Mouse (Mus musculus) left cerebral cortex, adult 2 months (tissue): Measurements from ENCODE around the gene Polr3b. TPM values are rescaled to one million over a fixed set of nuclear protein-coding genes. Genes with fewer than 3 reads are reported as not detected.

Source experiments
- DNase-seq, 2 experiments: peaks; one replicate each; pipeline ENCODE4 v3.0.0; 2021 to 2022; ENCODE audit warnings: low spot score in 2 of 2, mixed read lengths in 1 of 2; ENCODE audit errors: extremely low spot score in 1 of 2
- H3K27ac ChIP-seq: fragments of 200-600 bp; 2 replicates; pipeline ENCODE4 v1.8.1; 2022
- H3K4me3 ChIP-seq: fragments of 200-600 bp; 2 replicates; pipeline ENCODE4 v1.8.1; 2022
- CTCF ChIP-seq: fragments of 200-600 bp; IDR thresholded peaks from 2 replicates; pipeline ENCODE4 v1.8.1; 2022; ENCODE audit warnings: antibody characterized with exemption, mild to moderate bottlenecking, moderate library complexity
- intact Hi-C: fragments of 180-260 bp; cut with DNase I; formaldehyde crosslinking; loops from one replicate; pipeline ENCODE4 v1.15.1; 2025
- total RNA-seq, 2 experiments: library from RNA; stranded (reverse); gene quantifications; 2 replicates each; pipeline ENCODE4 v1.2.3; 2021

Gene Polr3b
- total RNA-seq, 2 experiments from 2014 or later = 15.4 to 17.1 TPM

GRCm38 (mm10) chr10:84757426-84758199, 135.5 kb downstream of the Polr3b start:
- TF ChIP-seq CTCF = no peak
- H3K4me3 ChIP-seq = no peak overlapping the region
- intact Hi-C loops = loop anchor here (5.0 kb wide), 1 partner anchor 95 kb away; no protein-coding TSS in a partner anchor
- no peak overlapping the region for H3K27ac ChIP-seq
- no peak for DNase-seq

- intact Hi-C loops = loop anchor here (5.0 kb wide), 1 partner anchor 94 kb away; no protein-coding TSS in a partner anchor
- Histone ChIP-seq H3K27ac (no peak overlapping the region), H3K4me3 (no peak overlapping the region)
- no peak for TF ChIP-seq CTCF
- no peak for DNase-seq
Observed at GRCm38 (mm10) chr10:84758200-84758468, 136.0 kb downstream of the Polr3b start.

DNA sequence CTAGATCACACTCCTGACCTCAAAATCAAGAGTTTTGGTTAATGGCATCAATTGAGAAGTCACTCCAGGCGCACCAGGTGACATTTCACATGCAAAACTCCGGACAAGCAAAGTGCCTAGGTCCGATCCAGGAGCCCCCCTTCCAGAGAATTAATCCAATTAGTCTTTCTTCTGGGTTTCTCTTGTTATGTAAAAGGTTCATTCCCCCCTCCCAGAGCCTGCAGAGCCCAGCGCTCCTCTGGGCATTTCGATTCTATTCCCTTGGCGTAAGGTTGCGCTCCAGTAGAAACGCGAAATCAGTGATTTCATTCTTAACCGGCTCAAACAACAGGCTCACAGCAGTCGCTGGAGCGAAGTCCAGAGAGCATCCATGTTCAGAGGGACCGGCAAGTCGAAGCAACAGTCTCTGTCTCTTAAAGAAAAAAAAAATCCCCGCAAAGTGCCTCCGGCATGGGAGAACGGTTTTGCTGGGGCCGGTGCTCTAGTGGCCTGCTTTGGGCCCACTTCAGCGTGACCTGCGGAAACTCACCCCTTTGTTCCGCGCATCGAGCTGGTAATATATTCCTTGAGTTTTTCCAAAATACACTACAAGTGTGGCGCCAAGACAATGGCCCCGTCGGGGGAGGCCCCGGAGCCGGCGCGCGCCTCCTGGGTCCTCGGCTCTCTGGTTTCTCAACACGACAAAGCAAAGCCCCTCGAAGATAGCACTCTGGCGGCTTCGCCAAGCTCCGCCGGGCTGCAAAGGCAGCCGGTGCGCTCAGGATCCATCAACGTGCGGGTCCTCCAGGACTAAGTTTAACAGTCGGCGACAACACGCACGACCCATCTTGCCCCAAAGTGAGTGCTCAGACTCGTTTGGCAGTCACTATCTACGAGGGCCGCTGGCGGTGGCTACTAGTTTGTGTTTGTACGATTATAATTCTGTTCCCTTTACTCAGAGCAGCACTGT, 136.7 kb downstream of the Polr3b start:
- no peak overlapping the region for H3K27ac ChIP-seq

GRCm38 (mm10) chr10:84759511-84760117, 137.5 kb downstream of the Polr3b start:
- Histone ChIP-seq H3K27ac (no peak overlapping the region), H3K4me3 (no peak overlapping the region)
- intact Hi-C loops = loop anchor here (5.0 kb wide), 1 partner anchor 93 kb away; no protein-coding TSS in a partner anchor
- no peak for TF ChIP-seq CTCF
- DNase-seq = no peak

More for the DNA sequence above, 136.7 kb downstream of the Polr3b start:
- intact Hi-C loops = loop anchor here (5.0 kb wide), 1 partner anchor 94 kb away; no protein-coding TSS in a partner anchor
- no peak for TF ChIP-seq CTCF
- DNase-seq = no peak
- peak overlapping the region; percentile 16; the same call in 1 of the 2 replicates for H3K4me3 ChIP-seq

DNA sequence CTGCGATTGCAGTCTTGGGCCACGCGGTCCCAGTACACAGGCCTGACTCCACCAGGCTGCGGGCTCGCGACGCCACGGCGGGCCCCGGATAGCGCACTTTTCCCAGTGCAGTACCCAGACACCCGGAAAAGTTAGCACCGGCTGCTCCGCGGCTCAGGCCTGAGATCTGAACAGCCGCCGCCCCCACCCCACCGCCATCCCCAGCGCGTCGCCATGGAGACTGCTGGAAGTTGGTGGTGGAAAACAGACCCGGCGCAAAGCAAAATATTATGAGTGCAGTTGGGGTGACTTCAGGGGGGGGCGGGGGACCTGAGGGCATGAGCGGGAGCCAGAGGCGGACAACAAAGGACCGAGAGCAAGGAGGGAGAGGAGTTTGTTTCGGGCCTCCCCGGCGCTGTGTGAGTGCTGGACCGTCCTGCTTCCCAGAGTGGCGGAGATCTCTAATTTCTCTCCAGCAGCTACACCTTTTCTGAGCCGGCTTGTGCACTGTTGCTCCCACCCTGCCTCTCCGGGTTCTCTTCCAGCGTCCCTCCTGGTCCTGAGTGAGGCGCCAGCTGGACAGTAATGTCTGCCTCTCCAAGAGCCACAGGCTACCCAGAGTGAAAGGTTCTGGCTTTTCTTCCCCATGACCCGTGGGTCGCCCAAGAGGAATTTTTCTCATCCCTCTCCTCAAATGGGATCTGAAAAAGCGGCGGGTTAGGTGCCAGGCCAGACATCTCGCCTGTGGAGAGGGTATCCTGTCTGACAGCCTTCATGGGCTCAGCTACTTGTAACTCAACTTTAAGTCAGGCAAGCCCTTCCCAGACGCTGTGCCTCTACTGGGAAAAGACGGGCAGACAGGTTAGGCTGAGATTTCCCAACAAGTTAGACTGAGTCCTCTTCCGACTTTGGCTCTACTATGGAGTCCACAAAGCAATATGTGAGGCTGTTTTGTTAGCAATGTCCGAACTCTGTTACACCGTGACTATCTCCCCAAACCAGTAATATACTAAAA, 138.3 kb downstream of the Polr3b start:
- Histone ChIP-seq H3K4me3 (0 out of 2 replicates have a peak overlapping the region, but pooled peaks have one; percentile 4), H3K27ac (no peak overlapping the region; the same call in 1 of the 2 replicates)
- TF ChIP-seq CTCF = no peak
- no peak for DNase-seq
- intact Hi-C loops = no loop called here

GRCm38 (mm10) chr10:84768766-84769165, 146.7 kb downstream of the Polr3b start:
- TF ChIP-seq CTCF = no peak
- Histone ChIP-seq H3K4me3 (no peak overlapping the region), H3K27ac (no peak overlapping the region)
- DNase-seq = no peak
- intact Hi-C loops = no loop called here

DNA sequence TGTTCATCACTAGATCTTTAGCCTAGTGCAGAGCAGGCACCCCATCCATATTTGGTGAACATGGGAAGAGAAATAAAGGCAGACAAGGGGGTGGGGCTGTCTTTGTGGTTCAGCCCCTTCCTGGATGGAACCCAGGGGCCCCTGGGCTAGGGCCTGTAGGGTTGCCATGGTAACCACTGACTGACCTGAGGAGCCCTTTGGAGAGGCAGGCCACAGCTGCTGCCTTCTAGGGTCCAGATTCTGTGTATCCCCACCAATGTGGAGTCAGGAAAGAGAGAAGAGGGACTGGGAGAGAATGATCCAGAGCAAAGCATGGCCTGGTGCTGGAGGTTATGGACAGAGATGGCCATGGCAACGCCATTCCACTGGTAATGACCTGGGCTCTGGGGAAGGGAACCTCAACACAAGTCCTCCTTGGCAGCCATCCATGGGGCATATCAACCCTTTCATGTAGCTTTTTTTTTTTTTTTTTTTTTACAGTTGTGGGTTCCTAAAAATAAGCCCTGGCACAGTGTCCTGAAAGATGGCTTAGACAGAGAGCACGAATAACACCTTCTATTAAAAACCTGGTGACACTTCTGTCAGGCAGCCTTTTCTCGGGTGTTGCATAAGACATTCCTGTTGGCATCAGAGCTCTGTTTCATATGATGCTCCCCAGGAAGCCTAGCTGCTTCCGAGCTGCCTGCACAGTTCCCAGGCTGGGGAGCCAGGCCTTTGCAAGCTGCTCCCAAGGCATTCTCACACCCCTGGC, 150.5 kb downstream of the Polr3b start:
- peak overlapping the region; percentile 67; the same call in 1 of the 2 replicates for H3K27ac ChIP-seq
- DNase-seq = peak; percentile 30 to 51
- intact Hi-C loops = no loop called here
- no peak for TF ChIP-seq CTCF
- no peak overlapping the region for H3K4me3 ChIP-seq

- TF ChIP-seq CTCF = no peak
- intact Hi-C loops = no loop called here
- DNase-seq = no peak
- Histone ChIP-seq H3K27ac (no peak overlapping the region), H3K4me3 (no peak overlapping the region)
Observed at GRCm38 (mm10) chr10:84773889-84774288, 151.8 kb downstream of the Polr3b start.

DNA sequence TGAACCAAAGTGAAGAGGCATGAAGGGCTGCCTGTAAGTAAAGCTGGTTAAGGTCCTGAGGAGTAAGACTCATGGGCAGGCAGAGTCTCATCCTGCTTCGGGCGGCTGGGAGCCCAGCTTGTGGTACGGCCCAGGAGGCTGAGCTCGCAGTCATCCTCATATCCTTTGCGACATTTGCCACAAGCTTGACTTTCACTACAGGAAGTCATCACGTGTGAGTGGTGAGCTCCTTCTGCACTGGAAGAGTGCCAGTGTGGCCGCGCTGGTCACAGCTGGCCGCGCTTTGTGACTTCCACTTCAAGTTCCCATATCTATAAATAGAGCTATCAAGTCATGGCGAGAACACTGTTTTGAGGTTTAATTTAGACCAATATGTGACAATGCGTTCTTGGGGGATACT, 152.5 kb downstream of the Polr3b start:
- DNase-seq = peak in 1 of 2 experiments; percentile 36
- no peak overlapping the region for H3K4me3 ChIP-seq
- TF ChIP-seq CTCF = no peak
- H3K27ac ChIP-seq = no peak overlapping the region
- intact Hi-C loops = no loop called here

Other genes with a start within 250 kb of the Polr3b start
- 10 to 100 TPM; 72.9 to 87.5 TPM for gene Nuak1, start 181.7 kb upstream of the Polr3b start, total RNA-seq
- gene Ckap4, start 88.2 kb upstream of the Polr3b start, total RNA-seq = 10 to 100 TPM; 21.6 to 22.8 TPM
- 10 to 100 TPM; 21.9 to 23.1 TPM for gene Tcp11l2, start 45.7 kb upstream of the Polr3b start, total RNA-seq
- 10 to 100 TPM; 10.3 to 13.4 TPM for gene Rfx4, start 133.8 kb downstream of the Polr3b start, total RNA-seq